Mouse (Mus musculus): Measurements from ENCODE around the gene Napepld.
"Not testable (repeated sequence)": the region's sequence is repeated elsewhere in the genome, so short reads cannot be mapped to it uniquely, and the experiment has no call there.

Napepld gene

DNA sequence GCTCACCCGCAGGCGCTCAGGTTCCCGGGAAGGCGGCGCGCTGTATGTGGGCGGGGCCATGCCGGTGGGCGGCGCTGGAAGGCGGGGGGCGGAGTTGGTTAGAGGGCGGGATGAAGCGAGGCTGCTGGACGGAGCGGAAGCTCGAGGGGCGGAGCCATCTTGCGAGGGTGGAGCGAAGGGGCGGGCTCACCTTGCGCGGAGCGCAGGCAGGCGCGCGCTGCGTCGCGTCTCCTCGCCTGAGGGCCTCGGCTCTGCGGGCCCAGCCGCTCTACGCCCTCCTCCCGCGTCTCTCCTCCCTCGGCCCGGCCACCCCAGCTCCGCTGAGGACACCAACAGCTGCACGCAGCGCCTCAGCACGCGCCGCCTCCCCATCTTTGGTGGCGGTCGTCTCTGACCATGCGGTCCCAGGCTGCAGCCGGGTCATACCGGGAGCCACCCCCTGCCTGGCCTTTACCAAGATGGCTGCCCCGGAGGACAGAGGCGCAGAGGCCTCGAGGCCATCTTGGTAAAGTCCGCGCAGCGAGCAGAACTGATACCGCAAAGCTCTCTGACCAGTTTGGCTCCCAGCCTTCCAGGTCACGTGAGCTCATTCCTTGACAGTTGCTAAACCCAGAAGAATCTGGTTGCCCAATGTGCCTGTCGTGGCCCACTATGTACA lies at the start of gene Napepld:
Gene Napepld, minus strand, starts transcription at position 46 of the 658 bp plus-strand sequence.
- peak; percentile 94 for DNase-seq (ENCODE audit: low spot score)

DNA sequence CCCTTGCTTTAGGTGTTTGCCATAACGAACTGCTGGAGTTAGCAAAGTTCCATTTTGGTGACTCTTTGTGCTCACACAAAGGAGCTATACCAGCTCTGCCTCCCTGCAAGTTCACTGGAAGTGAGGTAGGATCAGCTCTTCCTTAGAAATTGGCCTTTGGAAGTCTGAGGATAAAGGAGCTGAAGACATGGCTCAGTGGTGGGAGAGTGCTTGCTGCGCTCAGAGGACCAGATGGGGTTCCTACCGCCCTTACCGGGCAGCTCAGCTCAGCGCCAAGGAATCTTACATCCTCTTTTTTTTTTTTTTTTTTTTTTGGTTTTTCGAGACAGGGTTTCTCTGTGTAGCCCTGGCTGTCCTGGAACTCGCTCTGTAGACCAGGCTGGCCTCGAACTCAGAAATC lies 44.8 kb upstream of the Napepld start:
- no peak for DNase-seq (ENCODE audit: low spot score)

DNA sequence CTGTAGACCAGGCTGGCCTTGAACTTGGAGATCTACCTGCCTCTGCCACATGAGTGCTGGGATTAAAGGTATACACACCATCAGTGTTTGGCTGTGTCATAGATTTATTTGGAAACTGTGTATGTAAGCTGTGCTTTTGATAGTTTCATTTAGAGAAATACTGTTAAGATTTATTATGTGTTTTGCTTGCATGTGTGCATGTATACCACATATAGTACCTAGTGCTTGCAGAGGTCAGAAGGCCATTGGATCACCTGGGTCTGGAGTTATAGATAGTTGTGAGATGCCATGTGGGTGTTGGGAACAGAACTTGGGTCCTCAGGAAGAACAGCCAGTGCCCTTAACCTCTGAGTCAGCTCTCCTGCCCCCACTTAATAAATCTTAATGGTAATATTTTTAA lies 43.5 kb upstream of the Napepld start:
- no peak for DNase-seq (ENCODE audit: low spot score)

DNA sequence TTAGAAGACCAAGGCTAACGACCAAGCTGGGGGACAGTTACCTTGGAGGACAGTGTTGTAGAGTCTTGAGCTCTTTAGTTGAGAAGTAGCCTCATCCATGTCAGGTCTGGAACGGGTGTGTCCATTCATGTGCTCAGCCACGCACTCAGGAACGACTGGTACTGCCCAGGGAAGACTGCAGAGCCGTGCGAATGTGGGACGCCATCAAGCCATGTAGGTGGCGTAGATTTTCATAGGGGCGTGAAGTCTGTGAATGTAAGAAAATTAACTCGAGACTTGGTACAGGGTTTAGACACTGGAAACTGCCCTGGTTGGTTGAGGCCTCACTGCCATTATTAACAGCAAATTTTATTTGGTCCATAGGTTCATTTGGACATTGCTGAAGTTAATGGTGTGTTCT lies 42.4 kb upstream of the Napepld start:
- DNase-seq (ENCODE audit: low spot score), result no peak

DNA sequence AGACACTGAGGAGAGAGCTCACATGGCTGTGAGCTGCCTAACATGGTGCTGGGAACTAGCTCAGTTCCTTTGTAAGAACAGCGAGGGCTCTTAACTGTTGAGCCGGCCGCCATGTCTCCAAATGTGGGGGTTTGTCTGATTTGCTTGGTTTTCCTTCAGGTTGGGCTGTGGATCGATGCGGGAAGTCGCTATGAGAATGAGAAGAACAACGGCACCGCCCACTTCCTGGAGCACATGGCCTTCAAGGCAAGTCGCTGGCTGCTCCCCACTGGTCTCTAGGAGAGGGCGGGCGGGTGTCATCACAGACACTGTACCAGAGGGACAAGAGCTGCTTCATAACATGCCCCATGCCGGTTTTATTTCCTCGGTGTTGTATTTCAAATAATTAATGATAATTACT lies 38.7 kb upstream of the Napepld start:
- no peak for DNase-seq (ENCODE audit: low spot score)

DNA sequence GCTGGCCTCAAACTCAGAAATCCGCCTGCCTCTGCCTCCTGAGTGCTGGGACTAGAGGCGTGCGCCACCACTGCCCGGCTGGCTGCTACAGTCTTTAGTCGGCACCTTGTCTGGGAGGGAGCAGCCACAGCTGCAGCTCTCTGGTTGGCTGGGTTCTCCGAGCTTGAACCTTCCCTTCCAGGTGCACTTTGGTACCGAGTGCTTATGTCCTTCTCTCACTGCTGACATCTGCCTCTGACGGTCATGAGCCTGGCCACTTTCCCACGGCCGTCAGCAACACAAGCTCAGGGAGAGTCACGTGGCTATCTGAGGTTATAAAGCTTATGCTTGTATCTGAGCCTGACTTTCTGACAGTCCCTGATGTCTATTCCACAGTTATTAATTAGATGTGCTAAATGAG lies 37.9 kb upstream of the Napepld start:
- DNase-seq (ENCODE audit: low spot score), result no peak

DNA sequence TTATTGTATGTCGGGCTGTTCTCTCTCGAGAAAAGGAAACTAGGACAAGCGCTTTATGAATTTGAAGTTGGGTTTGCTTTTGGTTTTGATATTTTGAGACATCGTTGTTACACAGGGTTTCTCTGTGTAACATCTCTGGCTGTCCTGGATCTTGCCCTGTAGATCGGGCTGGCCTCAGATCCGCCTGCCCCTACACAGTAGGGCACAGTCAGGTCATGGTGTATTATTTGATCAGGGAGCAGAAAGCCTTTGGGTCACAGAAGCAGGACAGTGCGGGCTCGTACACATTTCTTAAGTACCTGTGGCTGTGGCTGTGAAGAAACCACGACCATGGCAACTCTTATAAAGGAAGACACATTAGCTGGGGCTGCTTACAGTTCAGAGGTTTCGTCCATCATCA lies 36.4 kb upstream of the Napepld start:
- DNase-seq (ENCODE audit: low spot score), result peak; percentile 7

DNA sequence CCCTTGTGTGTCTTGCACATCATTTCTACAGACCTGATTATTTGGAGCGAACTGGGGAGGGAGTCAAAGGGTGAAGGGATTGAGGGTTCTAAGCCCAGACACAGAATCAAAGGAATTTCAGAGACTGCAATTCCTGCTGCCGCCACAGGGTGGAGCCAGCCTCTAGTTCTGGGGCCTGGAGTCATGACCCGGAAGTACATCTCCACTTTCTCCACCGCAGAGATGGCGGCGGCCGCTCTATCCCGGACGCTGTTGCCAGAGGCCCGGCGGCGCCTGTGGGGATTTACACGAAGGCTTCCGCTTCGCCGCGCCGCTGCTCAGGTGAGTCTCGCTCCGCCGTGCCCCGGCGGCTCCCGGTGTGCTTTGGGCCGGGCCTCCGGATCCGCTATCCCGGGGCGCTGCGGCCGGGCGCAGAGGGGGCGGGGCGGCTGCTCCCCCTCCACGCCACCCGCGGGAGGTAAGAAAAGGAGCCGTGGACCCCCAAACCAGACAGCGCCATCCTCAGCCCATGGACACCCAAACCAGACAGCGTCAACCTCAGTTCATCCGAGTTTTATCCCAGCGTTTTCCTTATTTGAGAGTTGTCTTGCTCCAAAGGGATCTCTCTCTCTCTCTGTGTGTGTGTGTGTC lies 35.9 kb upstream of the Napepld start, which contains the start of gene Pmpcb:
Gene Pmpcb, plus strand, starts transcription at position 186 of the 630 bp plus-strand sequence.
- peak; percentile 84 for DNase-seq (ENCODE audit: low spot score)

DNA sequence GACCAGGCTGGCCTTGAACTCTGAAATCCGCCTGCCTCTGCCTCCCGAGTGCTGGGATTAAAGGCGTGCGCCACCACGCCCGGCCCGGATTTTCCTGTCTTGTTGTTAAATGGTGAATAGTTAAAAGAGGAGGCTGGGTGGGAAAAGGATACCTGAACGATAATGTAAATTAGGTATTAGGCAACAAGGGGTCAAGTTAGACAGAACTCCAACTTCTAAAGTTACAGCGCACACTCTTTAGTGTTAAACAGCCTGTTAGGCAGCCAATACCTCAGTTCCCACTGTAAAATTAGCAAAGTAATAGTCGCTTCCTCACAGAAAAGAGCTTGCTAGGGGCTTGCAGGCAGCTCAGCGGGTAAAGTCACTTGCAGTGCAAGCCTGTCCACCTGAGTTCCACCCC lies 34.9 kb upstream of the Napepld start:
- no peak for DNase-seq (ENCODE audit: low spot score)

DNA sequence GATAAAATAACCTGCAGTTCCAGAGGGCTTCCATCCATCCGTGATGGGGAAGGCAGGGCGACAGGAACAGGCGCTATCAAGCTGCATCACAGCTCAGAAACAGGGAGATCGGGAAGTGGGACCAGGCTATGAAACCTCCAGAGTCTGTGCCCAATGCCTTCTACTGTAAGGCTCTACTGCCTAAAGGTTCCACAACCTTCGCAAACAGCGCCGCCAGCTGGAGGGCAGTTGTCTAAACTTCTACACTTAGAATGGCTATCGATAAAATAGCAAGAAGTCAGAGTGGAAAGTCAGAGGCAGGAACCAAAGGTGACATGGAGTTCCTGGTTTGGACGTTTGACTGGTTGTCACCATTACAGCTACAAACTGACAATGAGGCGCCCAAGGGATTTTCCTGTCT lies 34.4 kb upstream of the Napepld start:
- DNase-seq (ENCODE audit: low spot score), result peak; percentile 85

DNA sequence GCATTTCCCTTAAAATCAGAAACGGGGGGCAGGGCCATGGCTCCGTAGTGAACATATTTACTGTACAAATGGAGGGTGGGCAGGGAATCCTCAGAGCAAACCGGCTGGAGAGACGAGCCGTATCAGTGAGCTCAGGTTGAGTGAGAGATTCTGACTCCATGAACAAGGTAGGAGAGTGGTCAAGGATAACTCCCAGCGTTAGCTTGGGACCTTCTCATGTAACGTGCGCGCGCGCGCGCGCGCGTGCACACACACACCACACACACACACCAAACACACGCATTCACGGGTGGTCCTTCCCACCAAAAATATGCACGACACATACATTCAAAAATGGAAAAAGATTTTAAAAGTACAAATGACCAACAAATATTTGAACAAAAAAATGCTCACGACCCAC lies 33.9 kb upstream of the Napepld start:
- no peak for DNase-seq (ENCODE audit: low spot score)

DNA sequence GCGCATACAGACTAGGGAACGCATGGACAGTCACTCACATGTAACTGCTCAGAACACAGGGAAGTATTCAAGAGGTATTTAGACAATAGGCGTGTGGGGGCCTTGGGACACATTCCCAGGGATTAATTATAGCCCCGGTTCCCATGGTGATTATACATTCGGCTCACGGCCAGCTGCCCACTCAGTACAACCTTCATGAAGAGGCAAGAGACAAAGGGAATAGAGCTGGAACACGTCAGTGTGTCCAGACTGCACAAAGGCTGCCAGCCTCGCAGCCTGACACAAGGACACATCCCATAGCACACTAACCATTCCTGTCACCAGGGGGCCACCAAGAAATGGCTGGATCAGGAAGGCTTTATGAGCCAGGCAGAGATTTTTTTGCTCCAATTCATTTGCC lies 31.7 kb upstream of the Napepld start:
- peak; percentile 56 for DNase-seq (ENCODE audit: low spot score)

DNA sequence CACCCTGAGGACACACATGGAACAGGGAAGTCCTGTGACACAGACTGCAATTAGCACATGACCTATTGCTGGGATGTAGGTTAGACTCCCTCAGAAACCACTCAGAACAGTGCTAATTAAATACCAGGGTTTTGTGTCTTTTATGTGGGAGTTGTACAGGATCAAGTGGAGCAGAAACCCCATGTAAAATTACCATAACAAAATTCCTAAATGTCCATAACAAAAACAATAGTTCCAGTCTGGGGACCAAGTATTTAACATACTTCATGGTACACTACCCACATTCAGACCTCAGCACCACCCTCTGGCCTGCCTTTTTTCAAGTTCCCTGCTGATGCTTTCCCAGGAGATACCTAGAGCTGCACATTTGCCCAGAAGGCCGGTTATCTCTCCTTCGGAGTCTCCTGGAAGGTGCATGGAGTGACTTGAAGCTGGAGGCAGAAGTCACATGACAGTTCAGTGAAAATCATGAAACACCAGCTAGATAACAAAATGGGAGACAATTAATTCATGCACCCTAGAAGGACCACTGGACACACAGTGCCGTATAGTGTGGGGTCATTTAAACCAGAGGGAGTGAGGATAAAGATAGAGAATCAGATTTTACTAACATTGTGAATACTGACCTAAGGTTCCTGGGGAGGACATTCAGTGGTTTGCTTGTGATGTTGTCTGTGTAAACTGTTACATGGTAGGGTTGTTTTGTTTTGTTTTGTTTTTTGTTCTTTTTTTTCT lies 31.1 kb upstream of the Napepld start:
- DNase-seq (ENCODE audit: low spot score), result no peak

DNA sequence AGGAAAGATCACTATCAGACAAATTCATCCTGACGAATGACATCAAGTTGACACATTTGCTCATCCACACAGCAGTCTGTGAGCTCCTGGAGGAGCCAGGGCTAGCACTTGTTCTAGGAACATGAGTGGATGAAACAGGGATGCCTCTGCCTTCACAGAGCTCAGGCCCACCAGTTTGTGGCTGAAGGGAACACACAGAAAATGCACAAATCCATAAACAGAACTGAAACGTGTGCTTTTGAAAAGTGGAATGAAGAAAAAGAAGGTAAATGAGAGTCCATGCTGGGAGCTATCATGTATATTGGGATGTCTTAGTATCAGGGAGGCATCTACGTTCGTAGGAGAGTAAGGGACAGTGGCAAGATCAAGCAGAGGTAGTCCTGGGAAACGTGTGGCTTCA lies 27.9 kb upstream of the Napepld start:
- DNase-seq (ENCODE audit: low spot score), result no peak

DNA sequence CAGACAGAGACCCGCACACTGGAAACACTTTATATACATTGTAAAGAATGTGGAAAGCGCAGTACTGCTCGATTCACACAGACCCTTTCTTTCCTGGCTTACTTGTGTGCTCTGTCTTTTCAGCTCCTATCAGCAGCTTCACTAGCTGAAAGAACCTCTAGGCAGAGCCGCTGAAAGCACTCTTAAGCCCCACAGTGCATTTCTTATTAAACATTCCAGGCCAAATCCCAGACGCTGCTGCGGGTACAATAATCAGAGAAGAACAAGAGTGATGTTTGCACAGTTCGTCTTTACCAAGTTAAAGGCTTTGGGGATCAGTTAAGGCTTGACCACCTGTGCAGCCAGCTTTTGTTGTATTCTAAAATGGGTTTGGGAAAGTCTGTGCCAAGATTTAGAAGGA lies 23.7 kb upstream of the Napepld start:
- DNase-seq (ENCODE audit: low spot score), result no peak

DNA sequence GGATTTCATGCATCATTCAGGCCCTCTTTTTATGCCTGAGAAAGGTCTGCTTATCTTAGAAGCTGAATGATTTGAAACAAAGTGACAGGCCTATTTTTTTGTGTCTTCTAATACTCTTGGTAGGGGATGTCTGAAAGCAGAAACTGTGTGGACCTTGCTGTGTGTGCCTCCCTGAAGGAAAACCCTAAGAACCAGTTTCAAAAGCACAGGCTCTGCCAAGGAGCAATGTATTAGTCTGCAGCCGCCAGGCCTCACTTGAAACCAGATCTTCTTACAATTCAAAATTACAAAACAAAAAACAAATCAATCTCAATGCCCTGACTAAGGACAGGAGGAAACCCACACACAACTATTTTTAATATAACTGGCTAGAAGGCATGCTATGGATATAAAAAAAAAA lies 23.2 kb upstream of the Napepld start:
- no peak for DNase-seq (ENCODE audit: low spot score)

DNA sequence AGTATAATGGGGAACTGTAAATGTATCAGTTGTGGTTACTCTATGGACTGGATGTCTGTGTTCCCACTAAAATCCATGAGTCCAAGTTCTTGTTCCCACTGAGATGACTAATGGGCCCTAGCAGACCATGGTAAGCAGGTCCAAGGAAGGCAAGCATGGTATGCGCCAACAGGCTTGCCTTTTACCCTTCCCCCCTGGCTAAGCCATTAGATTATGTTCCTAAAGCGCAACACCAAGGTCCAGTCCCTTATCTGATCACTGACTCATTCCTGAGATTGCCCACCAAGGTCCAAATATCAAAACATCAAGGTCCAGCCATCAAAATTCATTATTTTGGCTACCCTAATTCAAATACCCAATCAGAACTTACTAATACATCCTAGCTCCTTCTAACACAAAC lies 18.0 kb upstream of the Napepld start:
- DNase-seq (ENCODE audit: low spot score), result no peak

DNA sequence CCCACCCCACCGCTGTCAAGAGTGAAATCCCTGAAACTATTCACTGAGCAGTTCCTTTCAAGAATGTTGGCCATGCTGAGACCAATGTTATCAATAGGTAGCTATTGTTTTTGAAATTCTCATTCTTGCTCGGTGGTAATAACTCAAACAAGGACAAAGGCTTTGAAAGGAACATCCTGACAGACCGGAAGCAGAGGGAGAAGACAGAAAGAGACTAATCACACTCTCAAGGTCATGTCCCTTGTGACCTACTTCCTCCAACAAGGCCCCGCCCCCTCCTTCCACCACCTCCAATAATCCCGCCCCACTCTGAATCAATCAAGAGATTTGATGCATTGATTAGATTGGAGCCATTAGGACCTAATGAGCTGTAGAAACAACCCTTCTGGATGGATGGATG lies 17.4 kb upstream of the Napepld start:
- DNase-seq (ENCODE audit: low spot score), result no peak

DNA sequence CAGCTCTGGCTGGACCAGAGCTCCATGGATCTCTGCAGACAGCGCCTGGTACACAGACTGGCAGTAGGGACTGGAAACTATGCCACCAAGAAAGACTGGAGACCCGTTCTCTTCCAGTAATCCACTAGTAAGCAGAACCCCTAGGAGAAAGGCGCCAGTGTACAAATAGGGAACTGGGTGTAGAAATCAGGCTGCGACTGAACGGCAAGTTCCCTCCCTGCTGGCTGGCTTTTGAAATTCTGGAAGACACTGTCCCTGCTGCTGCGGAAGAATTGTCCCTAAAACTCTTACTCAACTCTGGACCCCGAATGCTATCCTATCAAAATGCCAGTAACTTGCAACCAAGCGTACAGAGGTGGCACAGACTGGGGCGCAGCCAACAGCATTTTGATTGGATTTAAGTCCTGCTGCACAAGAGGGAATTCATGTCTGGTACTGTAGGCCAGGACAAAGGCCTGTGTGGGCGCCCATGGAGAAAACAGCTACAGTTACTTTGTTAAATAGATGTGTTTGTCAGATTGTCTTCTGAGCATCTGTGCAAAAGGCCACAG lies 16.0 kb upstream of the Napepld start:
- DNase-seq (ENCODE audit: low spot score), result no peak

DNA sequence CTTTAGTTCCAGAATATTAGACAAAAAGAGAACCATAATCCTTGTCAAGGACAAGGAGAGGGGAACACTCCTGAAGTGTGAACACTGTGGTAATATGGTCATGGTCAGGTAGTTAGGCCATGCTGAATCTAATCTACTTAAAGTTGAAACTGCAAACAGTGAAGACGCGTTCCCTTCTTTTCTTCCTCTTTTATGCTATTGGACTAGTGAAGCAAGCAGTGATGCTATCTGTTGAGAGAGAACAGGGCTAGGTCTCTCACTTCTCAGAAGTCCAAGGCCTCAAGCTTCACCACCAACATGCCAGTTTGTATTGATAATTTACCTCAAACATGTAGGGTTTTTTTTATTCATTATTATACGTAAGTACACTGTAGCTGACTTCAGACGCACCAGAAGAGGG lies 13.3 kb upstream of the Napepld start:
- DNase-seq (ENCODE audit: low spot score), result no peak

DNA sequence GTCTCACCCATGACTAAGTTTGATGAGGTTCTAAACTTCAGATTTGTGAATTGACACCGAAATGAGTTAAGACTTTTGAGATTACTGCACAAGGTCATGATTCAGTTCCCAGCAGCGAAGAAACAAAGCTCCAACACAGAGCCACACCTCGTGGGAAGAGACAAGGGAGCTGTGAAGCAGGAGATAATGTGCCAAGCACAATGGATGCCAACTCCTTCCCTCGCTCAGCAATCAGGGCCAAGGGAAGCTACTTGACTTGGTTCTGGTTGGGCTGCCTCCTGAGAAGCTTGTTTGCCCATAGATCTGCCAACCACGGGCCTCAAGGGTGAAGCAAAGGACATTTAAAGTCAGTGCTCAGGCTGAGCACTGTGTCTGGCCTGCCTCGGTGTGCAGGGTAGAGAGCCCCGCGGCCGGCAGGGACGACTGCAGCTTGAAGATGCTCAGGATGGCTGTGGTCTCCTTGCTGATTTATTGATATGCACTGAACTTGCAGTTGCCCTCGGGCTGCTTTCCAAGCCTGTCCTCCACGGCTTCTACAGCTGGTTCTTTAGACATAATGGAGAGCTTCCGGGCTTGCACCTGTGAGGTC lies 11.0 kb upstream of the Napepld start:
- no peak for DNase-seq (ENCODE audit: low spot score)

DNA sequence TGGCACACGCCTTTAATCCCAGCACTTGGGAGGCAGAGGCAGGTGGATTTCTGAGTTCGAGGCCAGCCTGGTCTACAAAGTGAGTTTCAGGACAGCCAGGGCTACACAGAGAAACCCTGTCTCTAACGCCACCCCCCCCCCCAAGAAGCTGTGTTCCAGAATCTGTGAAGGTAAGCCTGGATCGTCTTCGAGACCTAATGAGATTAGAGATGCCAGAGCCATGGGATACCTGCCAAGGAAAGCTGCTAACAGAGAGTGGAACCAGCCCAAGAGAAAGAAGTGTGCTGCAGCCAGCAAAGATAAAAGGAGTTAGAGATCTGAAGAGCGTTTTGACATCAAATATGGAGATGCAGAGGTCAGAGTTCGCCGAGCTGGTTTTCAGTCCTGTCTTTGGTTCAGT lies 6.8 kb upstream of the Napepld start:
- not testable (repeated sequence) for DNase-seq (ENCODE audit: low spot score)

DNA sequence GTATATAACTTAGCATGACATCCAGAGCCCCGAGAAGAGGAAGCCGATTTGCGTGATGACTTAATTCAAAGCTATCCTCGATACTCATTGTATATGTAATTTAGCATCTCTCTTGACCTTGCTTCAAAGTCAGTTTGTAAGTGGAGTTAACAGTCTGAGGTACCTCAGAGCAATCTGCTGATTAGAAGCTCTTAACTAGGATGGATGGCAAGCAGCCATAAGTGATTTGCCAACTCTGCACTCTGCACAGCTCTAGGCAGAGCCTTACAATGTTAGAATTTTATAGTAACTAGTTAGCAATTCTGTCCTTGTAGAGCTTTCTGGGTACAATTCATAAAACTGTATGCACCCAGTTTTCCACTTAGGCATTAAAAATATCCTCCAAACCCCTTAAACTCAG lies 5.3 kb upstream of the Napepld start:
- DNase-seq (ENCODE audit: low spot score), result no peak

Data from MN1 (cell line).